ENCODE assay signal across 16 mouse cellular contexts in the genomic region with DNA sequence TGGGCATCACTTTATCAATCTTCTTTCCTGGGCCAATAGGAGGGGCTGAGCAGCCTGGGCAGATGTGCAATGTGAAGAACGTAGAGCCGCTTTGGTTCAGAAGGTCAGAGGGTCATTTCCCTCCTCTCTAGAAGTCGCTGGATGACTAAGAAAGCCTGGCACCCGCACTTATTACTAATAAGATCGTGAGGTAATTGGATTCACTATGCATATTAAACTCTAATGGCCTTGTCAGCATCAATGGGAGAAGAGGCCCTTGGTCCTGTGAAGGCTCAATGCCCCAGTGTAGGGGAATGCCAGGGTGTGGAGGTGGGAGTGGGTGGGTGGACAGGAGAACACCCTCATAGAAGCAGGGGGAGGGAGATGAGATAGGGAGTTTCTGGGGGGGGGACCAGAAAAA.
DNase-seq lines count a peak whose midpoint lies in the region.
"Had no signal": no experiment of that assay in that cellular context is flagged by ENCODE, and none has a peak within 500 bp of the region (broad histone marks: within the 10 kb centered on the region; RNA-seq: fewer than 3 reads in every experiment).

No protein-coding gene starts in this region.

- intact Hi-C loops in heart, postnatal 14 days (cut with DNase I), result no loop called here

- DNase-seq in adrenal gland, adult 2 months, result peak; percentile 53
- DNase-seq in adrenal gland, adult 18-20 months (ENCODE audit: low spot score in 2 of 2), result no peak
- DNase-seq in adrenal gland, postnatal 25 days, result peak; percentile 23
- no peak for DNase-seq in adrenal gland, postnatal 4 days (ENCODE audit: low spot score in 2 of 2)
- DNase-seq in heart, adult 11 months, result peak; percentile 75
- DNase-seq in heart, postnatal 14 days, result no peak
- peak; percentile 7 for DNase-seq in lung, postnatal 36 days
- DNase-seq in lung, postnatal 4 days, result no peak
- DNase-seq: B cell, adult 2 months; cerebellum, adult 11 months; cerebellum, adult 18-20 months; cerebellum, adult 8-10 months; cerebellum, adult 9-11 months; cerebellum, postnatal 14 days; cerebellum, postnatal 36 days; embryo, embryonic 11 days had no signal

Comparison
In these comparisons a context has a peak if more than half of its experiments do, and no peak if none do; other contexts are left out.
1. DNase-seq: peak in adrenal gland, adult 2 months (single experiment), adrenal gland, postnatal 25 days (single experiment), heart, adult 11 months (single experiment) and lung, postnatal 36 days (single experiment); none in adrenal gland, adult 18-20 months (0 of 2), adrenal gland, postnatal 4 days (0 of 2), heart, postnatal 14 days (0 of 2) and lung, postnatal 4 days (0 of 2).